Mouse (Mus musculus) liver, adult 2 months (tissue): ENCODE data around the gene Ccdc30. TPM values are rescaled to one million over a fixed set of nuclear protein-coding genes. Genes with fewer than 3 reads are reported as not detected.
"Not testable (repeated sequence)": the region's sequence is repeated elsewhere in the genome, so short reads cannot be mapped to it uniquely, and the experiment has no call there.

ENCODE experiments used
- DNase-seq: peaks from one replicate; pipeline ENCODE4 v3.0.0-alpha.2; 2011; ENCODE audit warnings: low read depth, low spot score; ENCODE audit errors: extremely low read depth
- H3K27ac ChIP-seq: fragments of 200-500 bp; replicated peaks from 2 replicates; pipeline ENCODE4 v1.5.1; 2012; ENCODE audit warnings: low read depth, mild to moderate bottlenecking, control low read depth, inconsistent platforms, low read length; ENCODE audit not compliant: insufficient read depth
- H3K27me3 ChIP-seq: fragments of 200-500 bp; 2 replicates; pipeline ENCODE4 v1.6.1; 2012; ENCODE audit warnings: mild to moderate bottlenecking, moderate library complexity, low read length, inconsistent platforms; ENCODE audit not compliant: control insufficient read depth, insufficient read depth
- H3K36me3 ChIP-seq: fragments of 200-500 bp; 2 replicates; pipeline ENCODE4 v1.6.1; 2012; ENCODE audit warnings: low read length, inconsistent platforms; ENCODE audit not compliant: control insufficient read depth, insufficient read depth
- H3K4me1 ChIP-seq: fragments of 200-500 bp; 2 replicates; pipeline ENCODE4 v1.6.1; 2011; ENCODE audit warnings: low read length; ENCODE audit not compliant: control insufficient read depth, insufficient read depth
- H3K4me3 ChIP-seq: fragments of 200-500 bp; 2 replicates; pipeline ENCODE4 v1.5.1; 2011; ENCODE audit warnings: low read depth, mild to moderate bottlenecking, control low read depth, low read length, moderate library complexity; ENCODE audit not compliant: insufficient read depth
- H3K79me2 ChIP-seq: fragments of 200-500 bp; 2 replicates; pipeline ENCODE4 v1.6.1; 2012; ENCODE audit warnings: inconsistent platforms, mild to moderate bottlenecking, low read length, moderate library complexity; ENCODE audit not compliant: control insufficient read depth, insufficient read depth
- H3K9ac ChIP-seq: fragments of 200-500 bp; 2 replicates; pipeline ENCODE4 v1.6.1; 2012; ENCODE audit warnings: low read depth, mild to moderate bottlenecking, control low read depth, inconsistent platforms, low read length
- CTCF ChIP-seq: fragments of 200-500 bp; IDR thresholded peaks from 2 replicates; pipeline ENCODE4 v1.5.1; 2011; ENCODE audit warnings: low read depth, low read length, control low read depth
- POLR2A ChIP-seq: fragments of 200-500 bp; IDR thresholded peaks from 2 replicates; pipeline ENCODE4 v1.6.1; 2011; ENCODE audit warnings: low read length, control low read depth; ENCODE audit not compliant: insufficient read depth; ENCODE audit errors: extremely low read depth
- WGBS: fragments of 180-500 bp; shearing (Covaris S2); methylation state at CpG from one replicate; pipeline ENCODE4 v1.1.7; 2018; 5-methylcytosine and 5-hydroxymethylcytosine counted together
- polyA plus RNA-seq: library from polyadenylated mRNA; depleted of rRNA; stranded (reverse); fragments of >200 nt; gene quantifications from 2 replicates; pipeline ENCODE4 v1.2.3, GENCODE M21; 2012; rRNA removed
- total RNA-seq: library from RNA; depleted of rRNA; stranded (reverse); fragments of >200 nt; gene quantifications from 2 replicates; pipeline ENCODE4 v1.2.3, GENCODE M21; 2014; rRNA removed

Ccdc30 gene
- total and polyA plus RNA-seq, 2 experiments: 3.0 to 5.9 TPM

GRCm38 (mm10) chr4:119285336-119285735 is 130.0 kb downstream of the Ccdc30 start:
- no peak overlapping the region for H3K4me3 ChIP-seq
- H3K27ac ChIP-seq: no peak overlapping the region
- H3K36me3 ChIP-seq: peaks cover 43% of the 10 kb centered on the region
- H3K79me2 ChIP-seq: peaks cover 15% of the 10 kb centered on the region; the same call in 1 of the 2 replicates
- no peak for DNase-seq
- no peak overlapping the region for H3K9ac ChIP-seq
- no peak for TF ChIP-seq POLR2A
- no peak for TF ChIP-seq CTCF
- no peaks in the 10 kb centered on the region for H3K27me3 ChIP-seq
- WGBS: 32% methylated on average over 2 of the region's 2 CpGs
- peaks cover 7% of the 10 kb centered on the region; the same call in 1 of the 2 replicates for H3K4me1 ChIP-seq

- H3K4me1 ChIP-seq: peaks cover 7% of the 10 kb centered on the region; the same call in 1 of the 2 replicates
- H3K79me2 ChIP-seq: peaks cover 14% of the 10 kb centered on the region; the same call in 1 of the 2 replicates
- 51% methylated on average over 1 of the region's 1 CpGs for WGBS
- H3K9ac ChIP-seq: no peak overlapping the region
- TF ChIP-seq CTCF (no peak), POLR2A (no peak)
- H3K27me3 ChIP-seq: no peaks in the 10 kb centered on the region
- H3K4me3 ChIP-seq: no peak overlapping the region
- H3K27ac ChIP-seq: no peak overlapping the region
- no peak for DNase-seq
- peaks cover 48% of the 10 kb centered on the region for H3K36me3 ChIP-seq
These were observed 130.5 kb downstream of the Ccdc30 start for GRCm38 (mm10) chr4:119284861-119285260.

GRCm38 (mm10) chr4:119278784-119279183 is 136.5 kb downstream of the Ccdc30 start:
- not testable (repeated sequence) for H3K79me2 ChIP-seq, DNase-seq

GRCm38 (mm10) chr4:119275726-119276125 is 139.6 kb downstream of the Ccdc30 start:
- no peaks in the 10 kb centered on the region for H3K79me2 ChIP-seq
- H3K4me1 ChIP-seq: peaks cover 2% of the 10 kb centered on the region; the same call in 1 of the 2 replicates
- no peak for TF ChIP-seq POLR2A
- TF ChIP-seq CTCF: no peak
- no peak overlapping the region for H3K4me3 ChIP-seq
- H3K27me3 ChIP-seq: no peaks in the 10 kb centered on the region
- H3K27ac ChIP-seq: peak overlapping the region; percentile 84
- H3K36me3 ChIP-seq: peaks cover 57% of the 10 kb centered on the region
- no peak overlapping the region for H3K9ac ChIP-seq
- no peak for DNase-seq
- 79% methylated on average over 2 of the region's 2 CpGs for WGBS

More at GRCm38 (mm10) chr4:119278784-119279183, 136.5 kb downstream of the Ccdc30 start:
- not testable (repeated sequence) for H3K27ac ChIP-seq, H3K4me1 ChIP-seq, H3K27me3 ChIP-seq, H3K4me3 ChIP-seq, H3K9ac ChIP-seq
- H3K36me3 ChIP-seq: peaks cover 69% of the 10 kb centered on the region
- 91% methylated on average over 15 of the region's 15 CpGs for WGBS

GRCm38 (mm10) chr4:119275226-119275625 is 140.1 kb downstream of the Ccdc30 start:
- TF ChIP-seq CTCF (no peak), POLR2A (no peak)
- H3K79me2 ChIP-seq: no peaks in the 10 kb centered on the region
- H3K9ac ChIP-seq: peak overlapping the region; percentile 54; the same call in 1 of the 2 replicates
- peaks cover 2% of the 10 kb centered on the region; the same call in 1 of the 2 replicates for H3K4me1 ChIP-seq
- H3K27ac ChIP-seq: peak overlapping the region; percentile 84
- peaks cover 56% of the 10 kb centered on the region for H3K36me3 ChIP-seq
- no peak for DNase-seq
- 75% methylated on average over 2 of the region's 2 CpGs for WGBS
- H3K4me3 ChIP-seq: no peak overlapping the region
- no peaks in the 10 kb centered on the region for H3K27me3 ChIP-seq

DNA sequence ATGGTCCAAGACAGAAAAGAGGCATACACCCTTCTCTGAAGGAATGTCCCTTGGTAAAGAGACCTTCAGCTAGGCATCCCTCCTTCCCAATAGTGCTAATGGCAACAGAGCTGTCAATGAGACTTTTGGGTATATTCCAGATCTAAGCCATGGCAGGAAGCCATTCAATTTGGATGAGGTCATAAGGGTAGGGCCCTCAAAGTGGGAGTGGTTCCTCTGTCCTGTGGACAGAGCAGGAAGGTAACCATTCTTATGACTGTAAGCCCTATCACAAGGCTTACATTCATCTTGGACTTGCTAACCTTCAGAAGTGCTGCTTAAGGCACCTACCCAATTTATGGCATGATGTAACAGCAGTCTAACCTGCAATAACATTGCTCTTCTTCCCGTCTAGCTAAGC is 140.7 kb downstream of the Ccdc30 start:
- Histone ChIP-seq H3K27ac (peak overlapping the region; percentile 60), H3K4me1 (peaks cover 2% of the 10 kb centered on the region; the same call in 1 of the 2 replicates), H3K27me3 (no peaks in the 10 kb centered on the region), H3K36me3 (peaks cover 50% of the 10 kb centered on the region), H3K79me2 (no peaks in the 10 kb centered on the region), H3K9ac (no peak overlapping the region), H3K4me3 (no peak overlapping the region)
- DNase-seq: peak; percentile 23
- TF ChIP-seq CTCF (no peak), POLR2A (no peak)
- 91% methylated on average over 1 of the region's 1 CpGs for WGBS

Other genes starting within 250 kb of the Ccdc30 start
- 3.7 and 4.5 TPM in 2 replicates for gene Zfp691, start 241.3 kb downstream of the Ccdc30 start, total RNA-seq
- gene Zfp691, start 241.3 kb downstream of the Ccdc30 start, polyA plus RNA-seq: 9.7 and 13.0 TPM in 2 replicates
- gene Ermap, start 225.5 kb downstream of the Ccdc30 start, total RNA-seq: 0.09 TPM in 1 of 2 replicates, not detected in the other
- 0.02 TPM in 1 of 2 replicates, not detected in the other for gene Ermap, start 225.5 kb downstream of the Ccdc30 start, polyA plus RNA-seq
- gene Svbp, start 220.2 kb downstream of the Ccdc30 start, total RNA-seq: 9.1 and 10.0 TPM in 2 replicates
- 11.9 and 14.8 TPM in 2 replicates for gene Svbp, start 220.2 kb downstream of the Ccdc30 start, polyA plus RNA-seq
- gene Tmem269, start 197.3 kb downstream of the Ccdc30 start, total RNA-seq: 0.09 TPM in 1 of 2 replicates, not detected in the other
- gene Tmem269, start 197.3 kb downstream of the Ccdc30 start, polyA plus RNA-seq: 0.06 TPM in 1 of 2 replicates, not detected in the other
- gene AU022252, start 182.8 kb downstream of the Ccdc30 start, total RNA-seq: 23.6 and 25.2 TPM in 2 replicates
- gene AU022252, start 182.8 kb downstream of the Ccdc30 start, polyA plus RNA-seq: 16.6 and 23.3 TPM in 2 replicates
- gene P3h1, start 182.6 kb downstream of the Ccdc30 start, total RNA-seq: 6.7 and 8.8 TPM in 2 replicates
- 14.5 and 20.3 TPM in 2 replicates for gene P3h1, start 182.6 kb downstream of the Ccdc30 start, polyA plus RNA-seq
- not detected in 2 replicates for gene Cldn19, start 160.1 kb downstream of the Ccdc30 start, total RNA-seq
- gene Cldn19, start 160.1 kb downstream of the Ccdc30 start, polyA plus RNA-seq: not detected in 2 replicates
- gene Ybx1, start 120.9 kb downstream of the Ccdc30 start, total RNA-seq: 177 and 189 TPM in 2 replicates
- gene Ybx1, start 120.9 kb downstream of the Ccdc30 start, polyA plus RNA-seq: 64.3 and 70.8 TPM in 2 replicates
- 12.2 and 15.4 TPM in 2 replicates for gene Ppih, start 95.0 kb downstream of the Ccdc30 start, total RNA-seq
- gene Ppih, start 95.0 kb downstream of the Ccdc30 start, polyA plus RNA-seq: 4.1 and 5.0 TPM in 2 replicates
- 17.8 and 19.9 TPM in 2 replicates for gene Ppcs, start 6.9 kb upstream of the Ccdc30 start, total RNA-seq
- gene Ppcs, start 6.9 kb upstream of the Ccdc30 start, polyA plus RNA-seq: 26.4 and 26.8 TPM in 2 replicates
- gene Zmynd12, start 7.3 kb upstream of the Ccdc30 start, total RNA-seq: 0.20 and 0.28 TPM in 2 replicates
- 0.10 and 0.15 TPM in 2 replicates for gene Zmynd12, start 7.3 kb upstream of the Ccdc30 start, polyA plus RNA-seq
- not detected in 2 replicates for gene Rimkla, start 77.1 kb upstream of the Ccdc30 start, total RNA-seq
- gene Rimkla, start 77.1 kb upstream of the Ccdc30 start, polyA plus RNA-seq: not detected in 2 replicates
- gene Foxj3, start 121.5 kb upstream of the Ccdc30 start, total RNA-seq: 6.2 and 7.7 TPM in 2 replicates
- 5.0 and 6.7 TPM in 2 replicates for gene Foxj3, start 121.5 kb upstream of the Ccdc30 start, polyA plus RNA-seq
- gene Frg2f1, start 124.0 kb upstream of the Ccdc30 start, total RNA-seq: 7.9 and 12.1 TPM in 2 replicates
- gene Frg2f1, start 124.0 kb upstream of the Ccdc30 start, polyA plus RNA-seq: 9.6 and 9.7 TPM in 2 replicates
- gene Guca2a, start 222.2 kb upstream of the Ccdc30 start, total RNA-seq: not detected in 2 replicates
- 0.36 and 1.2 TPM in 2 replicates for gene Guca2a, start 222.2 kb upstream of the Ccdc30 start, polyA plus RNA-seq
- gene Guca2b, start 243.4 kb upstream of the Ccdc30 start, total RNA-seq: not detected in 2 replicates
- gene Guca2b, start 243.4 kb upstream of the Ccdc30 start, polyA plus RNA-seq: not detected in 2 replicates